Mouse (Mus musculus): ENCODE data around the gene Fanca. TPM values are rescaled to one million over a fixed set of nuclear protein-coding genes. Genes with fewer than 3 reads are reported as not detected.
A peak's percentile ranks its signal among the peaks of the same experiment; 100 is the strongest.

Gene Fanca
- polyA plus RNA-seq, 1 experiment: 14.0 TPM

- Histone ChIP-seq H3ac (ENCODE audit: control insufficient read depth, insufficient read length, low read depth) (no peak overlapping the region), H3K4me3 (ENCODE audit: insufficient read depth, poor library complexity, severe bottlenecking) (no peak overlapping the region), H3K36me3 (ENCODE audit: control insufficient read depth, insufficient read depth) (no peaks in the 10 kb centered on the region), H3K79me2 (ENCODE audit: control insufficient read depth, insufficient read depth) (no peaks in the 10 kb centered on the region), H3K79me3 (ENCODE audit: low read depth) (peaks cover 3% of the 10 kb centered on the region), H3K27me3 (ENCODE audit: control insufficient read depth, insufficient read depth, insufficient read length) (no peaks in the 10 kb centered on the region)
- TF ChIP-seq FOSL1 (IDR thresholded peaks at IDR 0.05; ENCODE audit: insufficient read depth, low read length, poor library complexity, severe bottlenecking) (no peak), CTCF (IDR thresholded peaks at IDR 0.05; ENCODE audit: control insufficient read depth, insufficient read depth, insufficient read length) (no peak), MYOD1 (IDR thresholded peaks at IDR 0.05; ENCODE audit: control insufficient read depth, insufficient read length, low read depth) (no peak), MAX (IDR thresholded peaks at IDR 0.05) (no peak), MYOG (IDR thresholded peaks at IDR 0.05; ENCODE audit: control insufficient read depth, extremely low read depth, insufficient read length) (no peak), CEBPB (IDR thresholded peaks at IDR 0.05; ENCODE audit: low read depth) (no peak), USF1 (IDR thresholded peaks at IDR 0.05; ENCODE audit: low read depth) (no peak)
Measured at GRCm38 (mm10) chr8:123334467-123334866, 16.1 kb upstream of the Fanca start.

DNA sequence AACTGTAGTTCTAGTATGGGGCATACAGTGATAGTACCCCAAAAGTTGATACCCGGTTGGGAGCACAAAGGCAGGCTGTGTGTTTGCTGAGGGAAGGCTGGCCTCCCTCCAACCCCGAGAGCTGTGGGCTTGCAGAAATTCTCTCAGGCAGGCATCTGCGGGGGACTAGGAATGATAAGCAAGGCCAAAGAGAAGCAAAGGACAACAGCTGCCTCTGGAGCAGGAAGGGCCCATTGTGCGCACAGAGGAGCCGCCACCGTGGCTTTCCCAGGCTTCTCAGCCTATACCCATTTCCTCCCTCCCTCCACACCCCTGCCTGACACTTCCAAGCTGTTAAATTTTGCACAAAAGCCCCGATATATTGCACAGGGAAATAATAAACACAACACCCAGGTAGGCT is 15.5 kb upstream of the Fanca start:
- Histone ChIP-seq H3K27me3 (ENCODE audit: control insufficient read depth, insufficient read depth, insufficient read length) (no peaks in the 10 kb centered on the region), H3K79me2 (ENCODE audit: control insufficient read depth, insufficient read depth) (no peaks in the 10 kb centered on the region), H3K4me3 (ENCODE audit: insufficient read depth, poor library complexity, severe bottlenecking) (no peak overlapping the region), H3ac (ENCODE audit: control insufficient read depth, insufficient read length, low read depth) (no peak overlapping the region), H3K36me3 (ENCODE audit: control insufficient read depth, insufficient read depth) (no peaks in the 10 kb centered on the region), H3K79me3 (ENCODE audit: low read depth) (peaks cover 3% of the 10 kb centered on the region)
- TF ChIP-seq CTCF (IDR thresholded peaks at IDR 0.05; ENCODE audit: control insufficient read depth, insufficient read depth, insufficient read length): no peak
- TF ChIP-seq MYOD1 (IDR thresholded peaks at IDR 0.05; ENCODE audit: control insufficient read depth, insufficient read length, low read depth): no peak
- no peak for TF ChIP-seq USF1 (IDR thresholded peaks at IDR 0.05; ENCODE audit: low read depth)
- TF ChIP-seq MAX (IDR thresholded peaks at IDR 0.05): no peak
- TF ChIP-seq MYOG (IDR thresholded peaks at IDR 0.05; ENCODE audit: control insufficient read depth, extremely low read depth, insufficient read length): no peak
- TF ChIP-seq CEBPB (IDR thresholded peaks at IDR 0.05; ENCODE audit: low read depth): no peak
- TF ChIP-seq FOSL1 (IDR thresholded peaks at IDR 0.05; ENCODE audit: insufficient read depth, low read length, poor library complexity, severe bottlenecking): no peak

GRCm38 (mm10) chr8:123333091-123333587 is 14.8 kb upstream of the Fanca start:
- H3K36me3 ChIP-seq (ENCODE audit: control insufficient read depth, insufficient read depth): no peaks in the 10 kb centered on the region
- H3K79me3 ChIP-seq (ENCODE audit: low read depth): peaks cover 3% of the 10 kb centered on the region
- TF ChIP-seq MYOD1 (IDR thresholded peaks at IDR 0.05; ENCODE audit: control insufficient read depth, insufficient read length, low read depth) (no peak), USF1 (IDR thresholded peaks at IDR 0.05; ENCODE audit: low read depth) (no peak), CTCF (IDR thresholded peaks at IDR 0.05; ENCODE audit: control insufficient read depth, insufficient read depth, insufficient read length) (no peak), CEBPB (IDR thresholded peaks at IDR 0.05; ENCODE audit: low read depth) (no peak), FOSL1 (IDR thresholded peaks at IDR 0.05; ENCODE audit: insufficient read depth, low read length, poor library complexity, severe bottlenecking) (no peak), MAX (IDR thresholded peaks at IDR 0.05) (no peak), MYOG (IDR thresholded peaks at IDR 0.05; ENCODE audit: control insufficient read depth, extremely low read depth, insufficient read length) (no peak)
- no peaks in the 10 kb centered on the region for H3K79me2 ChIP-seq (ENCODE audit: control insufficient read depth, insufficient read depth)
- peak overlapping the region; percentile 54 for H3ac ChIP-seq (ENCODE audit: control insufficient read depth, insufficient read length, low read depth)
- H3K4me3 ChIP-seq (ENCODE audit: insufficient read depth, poor library complexity, severe bottlenecking): peak overlapping the region; percentile 43
- H3K27me3 ChIP-seq (ENCODE audit: control insufficient read depth, insufficient read depth, insufficient read length): no peaks in the 10 kb centered on the region

GRCm38 (mm10) chr8:123332262-123333090 is 14.1 kb upstream of the Fanca start, which contains the start of gene Spire2:
TSS of gene Spire2 (plus strand) at chr8:123332713.
- Histone ChIP-seq H3K4me3 (ENCODE audit: insufficient read depth, poor library complexity, severe bottlenecking) (peak within 1 kb of the TSS; percentile 43), H3ac (ENCODE audit: control insufficient read depth, insufficient read length, low read depth) (peak within 1 kb of the TSS; percentile 74), H3K27me3 (ENCODE audit: control insufficient read depth, insufficient read depth, insufficient read length) (no peaks in the 10 kb centered on the region), H3K36me3 (ENCODE audit: control insufficient read depth, insufficient read depth) (no peaks in the 10 kb centered on the region), H3K79me3 (ENCODE audit: low read depth) (peaks cover 3% of the 10 kb centered on the region), H3K79me2 (ENCODE audit: control insufficient read depth, insufficient read depth) (no peaks in the 10 kb centered on the region)
- TF ChIP-seq CTCF (IDR thresholded peaks at IDR 0.05; ENCODE audit: control insufficient read depth, insufficient read depth, insufficient read length) (no peak), CEBPB (IDR thresholded peaks at IDR 0.05; ENCODE audit: low read depth) (no peak), MAX (IDR thresholded peaks at IDR 0.05) (peak; percentile 41), FOSL1 (IDR thresholded peaks at IDR 0.05; ENCODE audit: insufficient read depth, low read length, poor library complexity, severe bottlenecking) (no peak), MYOG (IDR thresholded peaks at IDR 0.05; ENCODE audit: control insufficient read depth, extremely low read depth, insufficient read length) (no peak), MYOD1 (IDR thresholded peaks at IDR 0.05; ENCODE audit: control insufficient read depth, insufficient read length, low read depth) (no peak), USF1 (IDR thresholded peaks at IDR 0.05; ENCODE audit: low read depth) (no peak)

GRCm38 (mm10) chr8:123331810-123332209 is 13.4 kb upstream of the Fanca start:
- Histone ChIP-seq H3K36me3 (ENCODE audit: control insufficient read depth, insufficient read depth) (no peaks in the 10 kb centered on the region), H3K27me3 (ENCODE audit: control insufficient read depth, insufficient read depth, insufficient read length) (no peaks in the 10 kb centered on the region), H3ac (ENCODE audit: control insufficient read depth, insufficient read length, low read depth) (peak overlapping the region; percentile 24), H3K79me3 (ENCODE audit: low read depth) (peaks cover 3% of the 10 kb centered on the region), H3K4me3 (ENCODE audit: insufficient read depth, poor library complexity, severe bottlenecking) (no peak overlapping the region), H3K79me2 (ENCODE audit: control insufficient read depth, insufficient read depth) (no peaks in the 10 kb centered on the region)
- no peak for TF ChIP-seq CEBPB (IDR thresholded peaks at IDR 0.05; ENCODE audit: low read depth)
- no peak for TF ChIP-seq MYOG (IDR thresholded peaks at IDR 0.05; ENCODE audit: control insufficient read depth, extremely low read depth, insufficient read length)
- no peak for TF ChIP-seq CTCF (IDR thresholded peaks at IDR 0.05; ENCODE audit: control insufficient read depth, insufficient read depth, insufficient read length)
- no peak for TF ChIP-seq FOSL1 (IDR thresholded peaks at IDR 0.05; ENCODE audit: insufficient read depth, low read length, poor library complexity, severe bottlenecking)
- TF ChIP-seq MAX (IDR thresholded peaks at IDR 0.05): no peak
- TF ChIP-seq MYOD1 (IDR thresholded peaks at IDR 0.05; ENCODE audit: control insufficient read depth, insufficient read length, low read depth): no peak
- no peak for TF ChIP-seq USF1 (IDR thresholded peaks at IDR 0.05; ENCODE audit: low read depth)
